Mouse (Mus musculus) megakaryocyte-erythroid progenitor cell, adult 5-6 weeks (primary cell): ENCODE measurements around the gene 4930402F06Rik. TPM values are rescaled to one million over a fixed set of nuclear protein-coding genes. Genes with fewer than 3 reads are reported as not detected.

Experiments
- ATAC-seq: replicated peaks from 2 replicates; pipeline ENCODE4 v1.8.0; 2016; ENCODE audit warnings: mild to moderate bottlenecking, inconsistent platforms; ENCODE audit not compliant: severe bottlenecking, poor library complexity, low FRiP score, low TSS enrichment
- total RNA-seq, 2 experiments: library from RNA; stranded (forward) in 1 of 2; stranded (reverse) in 1 of 2; fragments of 200-1000, 215-1000 nt in 1 of 2; fragments of >200 nt in 1 of 2; fragmentation: Nextera tagmentation in 1 of 2; gene quantifications; 2 replicates each; pipeline ENCODE4 v1.2.3; 2014 to 2017

The 4930402F06Rik gene
- total RNA-seq (2014; fragmentation: Nextera tagmentation) (not detected in 2 replicates), total RNA-seq (2017) (not detected in 2 replicates)

GRCm38 (mm10) chr2:35397096-35397495 lies at the start of gene 4930402F06Rik:
TSS of gene 4930402F06Rik (minus strand) at chr2:35397175.
- no peak for ATAC-seq

- no peak for ATAC-seq
Measured at GRCm38 (mm10) chr2:35446300-35446699, 49.3 kb upstream of the 4930402F06Rik start.

- no peak for ATAC-seq
Measured at GRCm38 (mm10) chr2:35445610-35446009, 48.6 kb upstream of the 4930402F06Rik start.

GRCm38 (mm10) chr2:35444764-35445262 lies 47.8 kb upstream of the 4930402F06Rik start:
- ATAC-seq = no peak

GRCm38 (mm10) chr2:35443981-35444763 lies 47.2 kb upstream of the 4930402F06Rik start:
- no peak for ATAC-seq

GRCm38 (mm10) chr2:35443325-35443724 lies 46.4 kb upstream of the 4930402F06Rik start:
- ATAC-seq = no peak

GRCm38 (mm10) chr2:35442079-35442478 lies 45.1 kb upstream of the 4930402F06Rik start:
- ATAC-seq = no peak

GRCm38 (mm10) chr2:35441419-35441818 lies 44.4 kb upstream of the 4930402F06Rik start:
- no peak for ATAC-seq

- ATAC-seq = no peak
Measured at GRCm38 (mm10) chr2:35440480-35440879, 43.5 kb upstream of the 4930402F06Rik start.

- ATAC-seq = no peak
Measured at GRCm38 (mm10) chr2:35437796-35438195, 40.8 kb upstream of the 4930402F06Rik start.

GRCm38 (mm10) chr2:35434576-35435123 lies 37.7 kb upstream of the 4930402F06Rik start:
- ATAC-seq = no peak

GRCm38 (mm10) chr2:35433428-35433827 lies 36.5 kb upstream of the 4930402F06Rik start:
- no peak for ATAC-seq

- ATAC-seq = peak; percentile 19; the same call in 1 of the 2 replicates
Measured at GRCm38 (mm10) chr2:35432472-35432871, 35.5 kb upstream of the 4930402F06Rik start.

- no peak for ATAC-seq
Measured at GRCm38 (mm10) chr2:35432011-35432410, 35.0 kb upstream of the 4930402F06Rik start.

GRCm38 (mm10) chr2:35430806-35431205 lies 33.8 kb upstream of the 4930402F06Rik start:
- ATAC-seq = no peak

GRCm38 (mm10) chr2:35428615-35429300 lies 31.8 kb upstream of the 4930402F06Rik start:
- no peak for ATAC-seq

GRCm38 (mm10) chr2:35427559-35427958 lies 30.6 kb upstream of the 4930402F06Rik start:
- no peak for ATAC-seq

GRCm38 (mm10) chr2:35423711-35424339 lies 26.9 kb upstream of the 4930402F06Rik start:
- ATAC-seq = no peak

- no peak for ATAC-seq
Measured at GRCm38 (mm10) chr2:35422384-35422783, 25.4 kb upstream of the 4930402F06Rik start.

- peak; percentile 42 for ATAC-seq
Measured at GRCm38 (mm10) chr2:35420681-35421080, 23.7 kb upstream of the 4930402F06Rik start.
